Mouse (Mus musculus) liver, embryonic 11.5 days (tissue): ENCODE data around the gene Mab21l3. TPM values are rescaled to one million over a fixed set of nuclear protein-coding genes. Genes with fewer than 3 reads are reported as not detected.
A peak's percentile ranks its signal among the peaks of the same experiment; 100 is the strongest.

Source experiments
- ATAC-seq: fragments of 200-750 bp; cut with Nextera tagmentation; replicated peaks from 2 replicates; pipeline ENCODE4 v1.8.0; 2017; ENCODE audit warnings: moderate number of reproducible peaks, mild to moderate bottlenecking, moderate TSS enrichment, moderate library complexity; ENCODE audit not compliant: low FRiP score
- DNase-seq: peaks from one replicate; pipeline ENCODE4 v3.0.0-alpha.2; 2017; ENCODE audit warnings: low spot score
- H3K27ac ChIP-seq: fragments of 300-500 bp; sonication (generic); 2 replicates; pipeline ENCODE4 v1.5.1; 2014; ENCODE audit warnings: mild to moderate bottlenecking, low read depth, low read length, control low read depth
- H3K27me3 ChIP-seq: fragments of 300-500 bp; sonication (generic); replicated peaks from 2 replicates; pipeline ENCODE4 v1.6.1; 2014; ENCODE audit warnings: low read length, mixed read lengths; ENCODE audit not compliant: control insufficient read depth, insufficient read depth
- H3K36me3 ChIP-seq: fragments of 300-500 bp; sonication (generic); 2 replicates; pipeline ENCODE4 v1.6.1; 2014; ENCODE audit warnings: mild to moderate bottlenecking, low read length, moderate library complexity, mixed read lengths; ENCODE audit not compliant: control insufficient read depth, insufficient read depth
- H3K4me1 ChIP-seq: fragments of 300-500 bp; sonication (generic); replicated peaks from 2 replicates; pipeline ENCODE4 v1.6.1; 2014; ENCODE audit warnings: low read length, mixed read lengths; ENCODE audit not compliant: control insufficient read depth, insufficient read depth
- H3K4me2 ChIP-seq: fragments of 300-500 bp; sonication (generic); 2 replicates; pipeline ENCODE4 v1.6.1; 2014; ENCODE audit warnings: mild to moderate bottlenecking, control low read depth, moderate library complexity
- H3K4me3 ChIP-seq: fragments of 300-500 bp; sonication (generic); 2 replicates; pipeline ENCODE4 v1.5.1; 2014; ENCODE audit warnings: low read depth, low read length, control low read depth
- H3K9ac ChIP-seq: fragments of 300-500 bp; sonication (generic); 2 replicates; pipeline ENCODE4 v1.6.1; 2014; ENCODE audit warnings: low read depth, low read length, control low read depth
- H3K9me3 ChIP-seq: fragments of 300-500 bp; sonication (generic); 2 replicates; pipeline ENCODE4 v1.6.1; 2016; ENCODE audit warnings: low read length, inconsistent platforms, mixed read lengths; ENCODE audit not compliant: control insufficient read depth
- WGBS: fragments of 180-500 bp; shearing (Covaris S2); extraction: QIAGEN DNeasy Blood & Tissue Kit; methylation state at CpG from one replicate; pipeline ENCODE4 v1.1.7; 2014; 5-methylcytosine and 5-hydroxymethylcytosine counted together
- polyA plus RNA-seq: library from polyadenylated mRNA; unstranded; fragments of >200 nt; fragmentation: Nextera tagmentation; extraction: Ambion mirVana; gene quantifications from 2 replicates; pipeline ENCODE4 v1.2.1, GENCODE M21; 2014

Mab21l3 gene
- polyA plus RNA-seq, 1 experiment from 2014 or later: 0.11 TPM

GRCm38 (mm10) chr3:101794026-101794425 lies 54.7 kb downstream of the Mab21l3 start:
- Histone ChIP-seq H3K27ac (no peak overlapping the region), H3K27me3 (no peaks in the 10 kb centered on the region), H3K4me1 (no peaks in the 10 kb centered on the region), H3K4me3 (no peak overlapping the region), H3K4me2 (no peak overlapping the region), H3K9me3 (no peaks in the 10 kb centered on the region), H3K36me3 (no peaks in the 10 kb centered on the region), H3K9ac (no peak overlapping the region)
- 78% methylated on average over 5 of the region's 5 CpGs for WGBS
- ATAC-seq: no peak
- no peak for DNase-seq

GRCm38 (mm10) chr3:101792191-101792590 lies 56.6 kb downstream of the Mab21l3 start:
- Histone ChIP-seq H3K4me3 (no peak overlapping the region), H3K9me3 (no peaks in the 10 kb centered on the region), H3K4me1 (no peaks in the 10 kb centered on the region), H3K9ac (no peak overlapping the region), H3K4me2 (no peak overlapping the region), H3K36me3 (no peaks in the 10 kb centered on the region), H3K27ac (no peak overlapping the region), H3K27me3 (no peaks in the 10 kb centered on the region)
- DNase-seq (no peak), ATAC-seq (no peak)
- WGBS: 73% methylated on average over 4 of the region's 4 CpGs

DNA sequence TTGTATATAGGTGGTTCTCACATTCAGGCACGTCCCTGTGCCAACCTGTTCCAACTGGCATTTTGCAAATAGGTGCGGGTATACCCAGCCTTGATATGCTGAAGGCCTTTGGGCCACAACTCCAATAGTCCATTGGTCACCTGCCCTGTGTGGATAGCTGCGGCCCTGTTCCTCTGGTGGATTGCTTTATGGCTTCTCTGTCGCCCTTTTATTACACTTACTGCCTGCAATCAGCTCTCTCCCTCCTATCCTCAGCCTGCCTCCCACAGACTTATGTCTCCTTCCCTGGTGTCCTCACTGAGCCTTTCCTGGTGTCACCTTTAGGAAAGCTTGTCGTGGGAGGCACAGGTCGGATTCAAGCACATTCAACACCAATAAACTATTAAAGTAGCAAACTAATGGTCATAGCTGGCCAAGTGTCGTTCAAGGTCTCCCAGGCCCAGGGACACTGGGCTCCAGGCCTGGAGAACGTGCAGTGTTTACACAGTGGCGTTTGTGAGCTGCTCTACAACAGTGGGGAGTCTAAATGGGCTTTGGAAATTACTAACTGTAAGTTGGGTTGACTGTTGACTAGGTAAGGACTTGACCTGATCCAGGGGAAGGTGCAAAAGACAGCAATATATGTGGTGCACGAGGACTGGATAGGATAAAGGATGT lies 63.9 kb downstream of the Mab21l3 start:
- Histone ChIP-seq H3K4me3 (no peak overlapping the region), H3K4me2 (no peak overlapping the region), H3K27me3 (no peaks in the 10 kb centered on the region), H3K36me3 (no peaks in the 10 kb centered on the region), H3K9ac (no peak overlapping the region), H3K9me3 (no peaks in the 10 kb centered on the region), H3K27ac (no peak overlapping the region), H3K4me1 (no peaks in the 10 kb centered on the region)
- WGBS: 75% methylated on average over 10 of the region's 10 CpGs
- DNase-seq (no peak), ATAC-seq (no peak)

DNA sequence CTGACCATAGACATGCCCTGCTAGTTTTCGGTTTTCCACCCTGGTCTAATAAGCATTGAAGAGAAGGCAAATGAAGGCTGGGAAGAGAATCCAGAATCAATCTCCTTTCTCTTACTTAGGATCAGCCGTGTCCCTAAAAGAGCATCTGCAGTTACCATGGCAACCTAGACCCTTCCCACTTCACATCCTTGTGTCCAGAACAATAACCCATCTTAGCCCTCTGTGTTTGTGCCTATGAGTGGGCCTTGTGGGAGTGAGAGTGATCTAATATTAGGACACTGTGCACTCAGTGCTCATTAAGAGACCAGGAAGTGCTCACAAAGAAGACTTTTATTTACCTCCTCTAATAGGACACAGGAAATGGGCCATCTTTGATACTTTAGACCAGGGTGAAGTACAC lies 65.0 kb downstream of the Mab21l3 start:
- H3K27ac ChIP-seq: no peak overlapping the region
- H3K9ac ChIP-seq: no peak overlapping the region
- H3K4me3 ChIP-seq: no peak overlapping the region
- 75% methylated on average over 2 of the region's 2 CpGs for WGBS
- no peaks in the 10 kb centered on the region for H3K36me3 ChIP-seq
- H3K9me3 ChIP-seq: no peaks in the 10 kb centered on the region
- ATAC-seq: no peak
- no peak overlapping the region for H3K4me2 ChIP-seq
- H3K27me3 ChIP-seq: no peaks in the 10 kb centered on the region
- DNase-seq: no peak
- H3K4me1 ChIP-seq: no peaks in the 10 kb centered on the region

- no peak overlapping the region for H3K9ac ChIP-seq
- ATAC-seq (no peak), DNase-seq (no peak)
- 53% methylated on average over 6 of the region's 6 CpGs for WGBS
- H3K4me1 ChIP-seq: no peaks in the 10 kb centered on the region
- no peaks in the 10 kb centered on the region for H3K27me3 ChIP-seq
- no peak overlapping the region for H3K4me3 ChIP-seq
- no peaks in the 10 kb centered on the region for H3K36me3 ChIP-seq
- no peaks in the 10 kb centered on the region for H3K9me3 ChIP-seq
- H3K27ac ChIP-seq: no peak overlapping the region
- H3K4me2 ChIP-seq: no peak overlapping the region
Measured at GRCm38 (mm10) chr3:101780874-101781483, 67.8 kb downstream of the Mab21l3 start.

DNA sequence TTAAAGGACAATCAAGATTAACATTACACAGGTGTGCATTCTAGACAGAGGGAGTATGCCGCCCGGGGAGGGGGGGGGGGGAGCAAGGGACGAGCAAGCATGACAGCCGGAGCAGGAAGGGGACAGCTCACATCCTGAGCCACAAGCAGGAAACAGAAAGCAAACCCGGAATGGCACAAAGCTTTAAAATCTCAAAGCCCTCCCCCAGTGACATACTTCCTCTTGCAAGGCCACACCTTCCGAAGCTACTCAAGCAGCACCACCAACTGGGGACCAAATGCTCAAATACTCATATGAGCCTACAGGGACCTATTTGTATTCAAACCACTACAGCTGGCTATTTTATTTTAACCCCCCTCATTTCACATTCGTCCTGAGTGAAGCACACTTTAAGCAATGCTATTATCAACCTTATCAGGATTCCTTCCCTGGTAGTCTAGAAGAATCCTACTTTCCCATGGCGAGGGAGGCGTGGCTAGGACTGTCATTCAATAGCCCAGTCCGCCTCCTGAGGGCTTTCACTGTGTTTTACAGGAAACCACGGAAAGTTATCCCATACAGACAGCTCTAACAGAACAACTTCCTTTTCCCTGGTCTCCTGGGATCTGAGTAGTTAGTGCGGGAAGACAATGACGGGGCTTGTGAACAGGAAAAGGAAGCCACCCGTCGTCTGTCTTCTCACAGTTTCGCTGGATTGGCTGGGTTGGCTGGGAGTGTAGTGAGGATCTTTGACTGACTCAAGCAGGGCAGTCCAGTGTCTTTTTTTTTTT lies 69.7 kb downstream of the Mab21l3 start:
- no peak overlapping the region for H3K27ac ChIP-seq
- no peaks in the 10 kb centered on the region for H3K36me3 ChIP-seq
- WGBS: 49% methylated on average over 15 of the region's 16 CpGs
- H3K9me3 ChIP-seq: no peaks in the 10 kb centered on the region
- H3K4me3 ChIP-seq: no peak overlapping the region
- no peaks in the 10 kb centered on the region for H3K27me3 ChIP-seq
- ATAC-seq: peak; percentile 53
- peak overlapping the region; percentile 29 for H3K4me2 ChIP-seq
- H3K9ac ChIP-seq: no peak overlapping the region
- no peak for DNase-seq
- H3K4me1 ChIP-seq: no peaks in the 10 kb centered on the region

DNA sequence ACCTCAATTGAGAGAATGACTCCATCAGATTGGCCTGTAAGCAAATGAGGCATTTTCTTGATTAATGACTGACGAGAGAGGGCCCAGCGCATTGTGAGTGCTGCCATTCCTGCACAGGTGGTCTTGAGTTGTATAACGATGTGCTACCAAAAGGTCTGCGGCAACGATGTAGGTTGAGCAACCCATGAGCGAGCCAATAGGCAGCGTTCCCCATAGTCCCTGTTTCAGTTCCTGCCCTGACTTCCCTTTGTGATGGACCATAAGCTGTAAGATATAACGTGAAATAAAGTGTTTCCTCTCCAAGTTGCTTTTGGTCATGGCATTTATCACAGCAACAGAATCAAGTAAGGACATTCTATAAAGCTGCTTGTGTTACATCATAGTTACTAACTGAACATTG lies 73.0 kb downstream of the Mab21l3 start:
- H3K4me3 ChIP-seq: no peak overlapping the region
- H3K9me3 ChIP-seq: no peaks in the 10 kb centered on the region
- H3K27me3 ChIP-seq: no peaks in the 10 kb centered on the region
- H3K4me2 ChIP-seq: no peak overlapping the region
- no peak for ATAC-seq
- H3K4me1 ChIP-seq: no peaks in the 10 kb centered on the region
- no peak overlapping the region for H3K9ac ChIP-seq
- 83% methylated on average over 8 of the region's 8 CpGs for WGBS
- no peak overlapping the region for H3K27ac ChIP-seq
- DNase-seq: no peak
- H3K36me3 ChIP-seq: no peaks in the 10 kb centered on the region

DNA sequence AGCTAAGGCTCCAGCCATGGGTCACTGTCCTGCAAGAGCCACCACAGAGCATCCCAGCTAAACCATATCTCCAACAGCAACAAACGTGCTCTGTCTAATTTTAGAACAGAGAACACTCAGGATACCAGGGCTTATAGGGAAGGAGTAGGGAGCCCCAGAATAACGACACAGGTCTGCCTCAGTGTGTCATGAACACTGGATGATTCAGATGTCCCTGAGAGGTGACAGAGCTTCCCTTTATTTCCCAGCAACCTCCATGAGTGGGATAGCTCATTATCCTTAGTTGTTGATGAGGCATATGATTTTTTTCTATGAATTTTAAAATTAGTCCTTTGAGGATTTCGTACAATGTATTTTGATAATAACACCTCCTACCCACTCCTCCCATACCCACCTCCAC lies 78.2 kb downstream of the Mab21l3 start:
- Histone ChIP-seq H3K4me1 (no peaks in the 10 kb centered on the region), H3K9ac (no peak overlapping the region), H3K36me3 (no peaks in the 10 kb centered on the region), H3K9me3 (no peaks in the 10 kb centered on the region), H3K4me3 (no peak overlapping the region), H3K27ac (no peak overlapping the region), H3K4me2 (no peak overlapping the region), H3K27me3 (no peaks in the 10 kb centered on the region)
- 54% methylated on average over 3 of the region's 3 CpGs for WGBS
- ATAC-seq (no peak), DNase-seq (no peak)

- no peak for ATAC-seq
- no peaks in the 10 kb centered on the region for H3K27me3 ChIP-seq
- H3K9me3 ChIP-seq: no peaks in the 10 kb centered on the region
- DNase-seq: no peak
- no peak overlapping the region for H3K27ac ChIP-seq
- no peak overlapping the region for H3K9ac ChIP-seq
- no peak overlapping the region for H3K4me2 ChIP-seq
- no peaks in the 10 kb centered on the region for H3K36me3 ChIP-seq
- no peak overlapping the region for H3K4me3 ChIP-seq
- no peaks in the 10 kb centered on the region for H3K4me1 ChIP-seq
Measured at GRCm38 (mm10) chr3:101763566-101763965, 85.2 kb downstream of the Mab21l3 start.
